Mouse (Mus musculus): ENCODE measurements around the gene Slc35c2. TPM values are rescaled to one million over a fixed set of nuclear protein-coding genes. Genes with fewer than 3 reads are reported as not detected.

Slc35c2 gene
- polyA plus RNA-seq, 1 experiment = 77.7 TPM

GRCm38 (mm10) chr2:165253867-165254266 lies 33.8 kb downstream of the Slc35c2 start:
- Histone ChIP-seq H3K27me3 (ENCODE audit: control insufficient read depth, insufficient read depth, low read length) (no peaks in the 10 kb centered on the region), H3K36me3 (ENCODE audit: control insufficient read depth, insufficient read depth, low read length) (no peaks in the 10 kb centered on the region), H3K4me3 (ENCODE audit: extremely low read depth, insufficient read depth, insufficient read length) (no peak overlapping the region), H3K4me1 (ENCODE audit: control insufficient read depth, insufficient read depth, insufficient read length) (no peaks in the 10 kb centered on the region), H3K27ac (ENCODE audit: insufficient read depth, low read length) (no peak overlapping the region)
- no peak for TF ChIP-seq CTCF (IDR thresholded peaks at IDR 0.05; ENCODE audit: extremely low read depth, insufficient read depth, insufficient read length, insufficient replicate concordance)
- TF ChIP-seq POLR2A (IDR thresholded peaks at IDR 0.05; ENCODE audit: low read depth, low read length) = no peak
- DNase-seq (ENCODE audit: low read depth in 1 of 2, low spot score in 2 of 2) = no peak
- whole genome bisulfite sequencing = 73% methylated on average over 10 of the region's 10 CpGs

- DNase-seq (ENCODE audit: low read depth in 1 of 2, low spot score in 2 of 2) = no peak
- no peak for TF ChIP-seq CTCF (IDR thresholded peaks at IDR 0.05; ENCODE audit: extremely low read depth, insufficient read depth, insufficient read length, insufficient replicate concordance)
- TF ChIP-seq POLR2A (IDR thresholded peaks at IDR 0.05; ENCODE audit: low read depth, low read length) = no peak
- Histone ChIP-seq H3K36me3 (ENCODE audit: control insufficient read depth, insufficient read depth, low read length) (no peaks in the 10 kb centered on the region), H3K27me3 (ENCODE audit: control insufficient read depth, insufficient read depth, low read length) (no peaks in the 10 kb centered on the region), H3K27ac (ENCODE audit: insufficient read depth, low read length) (no peak overlapping the region), H3K4me3 (ENCODE audit: extremely low read depth, insufficient read depth, insufficient read length) (no peak overlapping the region), H3K4me1 (ENCODE audit: control insufficient read depth, insufficient read depth, insufficient read length) (no peaks in the 10 kb centered on the region)
- 89% methylated on average over 8 of the region's 8 CpGs for WGBS
Observed at GRCm38 (mm10) chr2:165253269-165253668, 34.4 kb downstream of the Slc35c2 start.

GRCm38 (mm10) chr2:165252801-165253200 lies 34.9 kb downstream of the Slc35c2 start:
- no peak for DNase-seq (ENCODE audit: low read depth in 1 of 2, low spot score in 2 of 2)
- Histone ChIP-seq H3K4me1 (ENCODE audit: control insufficient read depth, insufficient read depth, insufficient read length) (no peaks in the 10 kb centered on the region), H3K27me3 (ENCODE audit: control insufficient read depth, insufficient read depth, low read length) (no peaks in the 10 kb centered on the region), H3K4me3 (ENCODE audit: extremely low read depth, insufficient read depth, insufficient read length) (no peak overlapping the region), H3K27ac (ENCODE audit: insufficient read depth, low read length) (no peak overlapping the region), H3K36me3 (ENCODE audit: control insufficient read depth, insufficient read depth, low read length) (no peaks in the 10 kb centered on the region)
- TF ChIP-seq CTCF (IDR thresholded peaks at IDR 0.05; ENCODE audit: extremely low read depth, insufficient read depth, insufficient read length, insufficient replicate concordance) (no peak), POLR2A (IDR thresholded peaks at IDR 0.05; ENCODE audit: low read depth, low read length) (no peak)
- 84% methylated on average over 9 of the region's 9 CpGs for WGBS

DNA sequence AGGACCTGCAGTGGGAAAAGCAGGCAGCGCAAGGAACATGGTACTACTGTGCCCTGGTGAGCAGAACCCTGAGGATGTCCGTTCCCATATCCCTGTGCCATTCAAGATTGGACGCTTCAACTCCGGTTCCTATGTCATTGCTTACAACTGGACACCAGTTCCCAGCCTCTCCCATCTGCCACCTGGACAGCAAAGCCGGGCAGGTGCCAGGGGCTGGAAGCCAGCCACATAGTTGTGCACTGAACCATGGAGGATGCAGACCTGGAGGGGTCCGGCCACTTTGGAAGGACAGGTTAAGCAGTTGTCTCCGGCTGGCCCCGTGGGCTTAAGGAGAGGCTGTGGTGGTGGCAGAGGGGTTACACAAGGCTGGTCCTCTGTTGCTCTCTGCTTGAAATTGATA lies 35.3 kb downstream of the Slc35c2 start:
- DNase-seq (ENCODE audit: low read depth in 1 of 2, low spot score in 2 of 2) = no peak
- no peak overlapping the region for H3K27ac ChIP-seq (ENCODE audit: insufficient read depth, low read length)
- no peaks in the 10 kb centered on the region for H3K27me3 ChIP-seq (ENCODE audit: control insufficient read depth, insufficient read depth, low read length)
- H3K4me3 ChIP-seq (ENCODE audit: extremely low read depth, insufficient read depth, insufficient read length) = no peak overlapping the region
- H3K36me3 ChIP-seq (ENCODE audit: control insufficient read depth, insufficient read depth, low read length) = no peaks in the 10 kb centered on the region
- WGBS = 86% methylated on average over 8 of the region's 8 CpGs
- H3K4me1 ChIP-seq (ENCODE audit: control insufficient read depth, insufficient read depth, insufficient read length) = no peaks in the 10 kb centered on the region
- TF ChIP-seq POLR2A (IDR thresholded peaks at IDR 0.05; ENCODE audit: low read depth, low read length) = no peak
- no peak for TF ChIP-seq CTCF (IDR thresholded peaks at IDR 0.05; ENCODE audit: extremely low read depth, insufficient read depth, insufficient read length, insufficient replicate concordance)

DNA sequence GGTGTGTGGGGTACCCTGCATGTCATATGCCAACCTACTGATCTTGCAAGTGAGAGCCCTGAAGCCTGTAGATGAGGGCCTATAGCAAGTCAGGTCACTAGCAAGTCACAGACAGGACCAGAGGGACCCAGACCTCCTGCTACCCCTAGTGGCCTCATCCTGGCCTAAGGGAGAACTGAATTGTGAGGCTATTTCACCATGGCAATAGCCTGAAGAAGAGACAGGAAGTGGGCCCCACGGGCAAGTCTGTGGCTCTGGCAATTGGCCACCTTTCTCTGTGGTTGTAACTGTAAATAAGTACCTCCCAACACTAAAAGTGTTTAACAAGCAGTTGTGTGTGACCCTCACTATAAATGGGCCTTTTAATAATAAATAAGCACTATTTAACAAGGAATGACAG lies 36.8 kb downstream of the Slc35c2 start:
- 0% methylated on average over 1 of the region's 1 CpGs for WGBS
- Histone ChIP-seq H3K4me1 (ENCODE audit: control insufficient read depth, insufficient read depth, insufficient read length) (no peaks in the 10 kb centered on the region), H3K4me3 (ENCODE audit: extremely low read depth, insufficient read depth, insufficient read length) (no peak overlapping the region), H3K27ac (ENCODE audit: insufficient read depth, low read length) (no peak overlapping the region), H3K36me3 (ENCODE audit: control insufficient read depth, insufficient read depth, low read length) (no peaks in the 10 kb centered on the region), H3K27me3 (ENCODE audit: control insufficient read depth, insufficient read depth, low read length) (no peaks in the 10 kb centered on the region)
- no peak for DNase-seq (ENCODE audit: low read depth in 1 of 2, low spot score in 2 of 2)
- no peak for TF ChIP-seq POLR2A (IDR thresholded peaks at IDR 0.05; ENCODE audit: low read depth, low read length)
- no peak for TF ChIP-seq CTCF (IDR thresholded peaks at IDR 0.05; ENCODE audit: extremely low read depth, insufficient read depth, insufficient read length, insufficient replicate concordance)

- Histone ChIP-seq H3K4me1 (ENCODE audit: control insufficient read depth, insufficient read depth, insufficient read length) (no peaks in the 10 kb centered on the region), H3K27me3 (ENCODE audit: control insufficient read depth, insufficient read depth, low read length) (no peaks in the 10 kb centered on the region), H3K4me3 (ENCODE audit: extremely low read depth, insufficient read depth, insufficient read length) (no peak overlapping the region), H3K27ac (ENCODE audit: insufficient read depth, low read length) (no peak overlapping the region), H3K36me3 (ENCODE audit: control insufficient read depth, insufficient read depth, low read length) (no peaks in the 10 kb centered on the region)
- no peak for DNase-seq (ENCODE audit: low read depth in 1 of 2, low spot score in 2 of 2)
- WGBS = 73% methylated on average over 3 of the region's 3 CpGs
- TF ChIP-seq CTCF (IDR thresholded peaks at IDR 0.05; ENCODE audit: extremely low read depth, insufficient read depth, insufficient read length, insufficient replicate concordance) (no peak), POLR2A (IDR thresholded peaks at IDR 0.05; ENCODE audit: low read depth, low read length) (no peak)
Observed at GRCm38 (mm10) chr2:165248967-165249366, 38.7 kb downstream of the Slc35c2 start.

GRCm38 (mm10) chr2:165246349-165246748 lies 41.3 kb downstream of the Slc35c2 start:
- WGBS = 79% methylated on average over 11 of the region's 11 CpGs

More at GRCm38 (mm10) chr2:165246349-165246748, 41.3 kb downstream of the Slc35c2 start:
- no peak overlapping the region for H3K27ac ChIP-seq (ENCODE audit: insufficient read depth, low read length)
- H3K4me3 ChIP-seq (ENCODE audit: extremely low read depth, insufficient read depth, insufficient read length) = no peak overlapping the region
- no peak for DNase-seq (ENCODE audit: low read depth in 1 of 2, low spot score in 2 of 2)
- no peaks in the 10 kb centered on the region for H3K4me1 ChIP-seq (ENCODE audit: control insufficient read depth, insufficient read depth, insufficient read length)
- no peaks in the 10 kb centered on the region for H3K27me3 ChIP-seq (ENCODE audit: control insufficient read depth, insufficient read depth, low read length)
- no peaks in the 10 kb centered on the region for H3K36me3 ChIP-seq (ENCODE audit: control insufficient read depth, insufficient read depth, low read length)
- TF ChIP-seq POLR2A (IDR thresholded peaks at IDR 0.05; ENCODE audit: low read depth, low read length) = no peak
- TF ChIP-seq CTCF (IDR thresholded peaks at IDR 0.05; ENCODE audit: extremely low read depth, insufficient read depth, insufficient read length, insufficient replicate concordance) = no peak

All from spleen, adult 2 months (tissue).